Mouse (Mus musculus): ENCODE data around the gene Carmil2. TPM values are rescaled to one million over a fixed set of nuclear protein-coding genes. Genes with fewer than 3 reads are reported as not detected.

The Carmil2 gene
- 0.77 and 1.4 TPM in 2 replicates for polyA plus RNA-seq (2015; fragmentation: Nextera tagmentation; extraction: Ambion mirVana)

DNA sequence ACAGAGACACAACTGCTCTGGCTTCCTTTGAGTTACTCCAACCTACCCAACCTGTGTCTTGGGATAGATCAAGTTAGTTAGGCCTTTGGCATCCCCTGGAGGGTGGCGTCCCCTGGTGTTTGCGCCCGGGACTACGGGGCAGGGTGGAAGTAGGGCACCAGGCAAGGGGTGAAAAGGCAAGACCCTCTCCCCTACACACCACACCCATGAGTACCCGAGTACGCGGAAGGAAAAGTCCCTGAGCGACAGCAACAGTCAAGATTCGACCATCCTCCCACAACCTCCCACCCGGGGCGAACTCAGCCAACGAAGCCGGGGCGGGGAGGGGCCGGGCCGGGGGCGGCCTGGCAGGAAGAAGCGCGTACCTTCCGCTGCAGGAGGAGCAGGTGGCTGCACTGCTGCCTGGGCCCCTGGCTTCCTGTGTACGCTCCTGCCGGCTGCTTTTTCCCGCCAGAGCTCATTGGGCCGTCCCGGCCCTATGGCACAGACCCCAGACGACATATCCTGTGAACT, at the start of gene Carmil2:
Gene Carmil2, plus strand, starts transcription at position 479 of the 513 bp plus-strand sequence.
- H3K36me3 ChIP-seq = peaks cover 36% of the 10 kb centered on the region
- 0 out of 2 replicates have a peak within 1 kb of the TSS, but pooled peaks have one; percentile 2 for H3K4me3 ChIP-seq
- ATAC-seq (ENCODE audit: borderline replicate concordance, extremely low read depth, low FRiP score, low TSS enrichment) = peak; percentile 44; the same call in 1 of the 2 replicates
- H3K27ac ChIP-seq = no peak within 1 kb of the TSS
- 8% methylated on average over 25 of the region's 26 CpGs for WGBS
- no peak within 1 kb of the TSS for H3K9ac ChIP-seq
- no peaks in the 10 kb centered on the region for H3K27me3 ChIP-seq
- H3K9me3 ChIP-seq = no peaks in the 10 kb centered on the region
- H3K4me1 ChIP-seq = 0 out of 2 replicates have a peak, but pooled peaks cover 3% of the 10 kb centered on the region
- H3K4me2 ChIP-seq = peak within 1 kb of the TSS; percentile 44

DNA sequence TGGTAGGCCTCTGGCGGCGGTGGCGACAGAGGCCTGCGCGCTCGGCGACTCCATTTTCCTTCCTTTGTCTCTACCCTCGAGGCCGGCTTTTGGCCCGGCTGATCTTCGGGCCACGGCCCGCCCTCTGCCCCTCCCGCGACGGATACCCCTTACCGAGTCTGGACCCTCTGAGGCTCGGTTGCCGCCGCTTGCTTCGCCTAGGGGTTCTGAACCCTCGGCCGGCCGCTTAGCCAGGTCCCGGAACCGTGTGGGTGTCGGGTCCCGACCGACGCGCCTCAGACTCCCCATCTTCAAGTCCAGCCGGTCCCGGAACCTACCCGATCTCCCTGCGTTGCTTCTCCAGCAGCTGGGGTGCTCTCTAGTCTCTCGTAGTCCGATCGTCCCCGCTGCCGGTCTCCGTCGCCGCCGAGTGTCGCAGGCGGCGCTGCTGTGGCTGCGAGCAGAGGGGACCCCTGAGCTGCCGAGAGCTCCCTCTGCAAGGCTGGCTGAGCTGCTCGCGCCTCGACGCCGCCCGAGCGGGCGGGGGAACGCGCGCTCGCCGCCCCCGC, 49.0 kb upstream of the Carmil2 start, which contains the start of gene Agrp:
Gene Agrp, minus strand, starts transcription at position 431 of the 548 bp plus-strand sequence.
- no peaks in the 10 kb centered on the region for H3K36me3 ChIP-seq
- H3K4me3 ChIP-seq = peak within 1 kb of the TSS; percentile 64
- peak within 1 kb of the TSS; percentile 96 for H3K9ac ChIP-seq
- H3K27ac ChIP-seq = peak within 1 kb of the TSS; percentile 100
- H3K27me3 ChIP-seq = no peaks in the 10 kb centered on the region
- H3K4me2 ChIP-seq = peak within 1 kb of the TSS; percentile 72
- H3K4me1 ChIP-seq = peaks cover 32% of the 10 kb centered on the region
- under 1% methylated on average over 55 of the region's 63 CpGs for WGBS
- H3K9me3 ChIP-seq = no peaks in the 10 kb centered on the region
- peak; percentile 32 for ATAC-seq (ENCODE audit: borderline replicate concordance, extremely low read depth, low FRiP score, low TSS enrichment)

DNA sequence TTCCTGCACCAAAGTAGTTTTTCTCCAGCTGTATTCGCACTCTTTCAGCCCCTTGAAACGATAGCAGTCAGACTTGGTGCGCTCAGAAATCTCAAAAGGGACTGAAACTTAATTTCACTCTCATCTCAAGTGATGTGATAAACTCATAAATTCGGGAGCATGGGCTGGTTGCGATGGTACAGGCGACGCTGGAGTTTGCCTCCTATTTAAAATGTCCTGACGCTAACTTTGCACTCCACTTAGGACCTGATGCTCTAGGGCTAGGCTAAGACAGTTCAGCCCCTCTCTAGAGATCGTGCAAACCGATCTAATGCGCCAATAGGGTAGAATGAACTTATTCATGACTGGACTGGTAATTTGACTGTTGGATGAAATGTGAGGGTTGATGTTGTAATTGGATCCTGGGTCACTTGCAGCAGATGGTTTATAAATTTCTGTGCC, 48.5 kb upstream of the Carmil2 start:
- WGBS = under 1% methylated on average over 11 of the region's 11 CpGs
- no peaks in the 10 kb centered on the region for H3K36me3 ChIP-seq
- peak overlapping the region; percentile 96 for H3K9ac ChIP-seq
- H3K4me2 ChIP-seq = peak overlapping the region; percentile 72
- H3K27ac ChIP-seq = peak overlapping the region; percentile 100
- ATAC-seq (ENCODE audit: borderline replicate concordance, extremely low read depth, low FRiP score, low TSS enrichment) = no peak
- H3K27me3 ChIP-seq = no peaks in the 10 kb centered on the region
- peak overlapping the region; percentile 64 for H3K4me3 ChIP-seq
- H3K4me1 ChIP-seq = peaks cover 32% of the 10 kb centered on the region
- no peaks in the 10 kb centered on the region for H3K9me3 ChIP-seq

DNA sequence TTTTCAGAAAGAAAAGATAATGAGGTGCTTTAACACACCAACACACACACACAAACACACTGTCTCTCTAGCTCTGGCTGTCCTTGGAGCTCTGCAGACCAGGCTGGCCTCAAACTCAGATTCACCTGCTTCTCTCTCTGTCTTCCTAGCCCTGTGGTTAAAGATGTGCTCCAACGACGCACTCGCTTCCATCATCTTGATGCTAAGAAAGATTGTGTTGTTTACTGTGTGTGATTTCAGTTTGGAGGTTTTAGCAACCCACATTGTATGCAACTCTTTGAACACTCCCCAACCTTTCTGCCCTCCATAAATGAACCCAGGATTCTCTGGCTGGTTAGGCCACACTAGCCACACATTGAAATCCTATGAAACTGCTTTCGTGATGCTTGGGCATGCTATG, 47.6 kb upstream of the Carmil2 start:
- 78% methylated on average over 4 of the region's 4 CpGs for WGBS
- H3K36me3 ChIP-seq = peaks cover 2% of the 10 kb centered on the region
- H3K4me2 ChIP-seq = peak overlapping the region; percentile 72
- H3K27me3 ChIP-seq = no peaks in the 10 kb centered on the region
- peak overlapping the region; percentile 63; the same call in 1 of the 2 replicates for H3K27ac ChIP-seq
- ATAC-seq (ENCODE audit: borderline replicate concordance, extremely low read depth, low FRiP score, low TSS enrichment) = no peak
- H3K4me1 ChIP-seq = peaks cover 32% of the 10 kb centered on the region
- H3K9me3 ChIP-seq = no peaks in the 10 kb centered on the region
- no peak overlapping the region; the same call in 1 of the 2 replicates for H3K9ac ChIP-seq
- peak overlapping the region; percentile 64 for H3K4me3 ChIP-seq

DNA sequence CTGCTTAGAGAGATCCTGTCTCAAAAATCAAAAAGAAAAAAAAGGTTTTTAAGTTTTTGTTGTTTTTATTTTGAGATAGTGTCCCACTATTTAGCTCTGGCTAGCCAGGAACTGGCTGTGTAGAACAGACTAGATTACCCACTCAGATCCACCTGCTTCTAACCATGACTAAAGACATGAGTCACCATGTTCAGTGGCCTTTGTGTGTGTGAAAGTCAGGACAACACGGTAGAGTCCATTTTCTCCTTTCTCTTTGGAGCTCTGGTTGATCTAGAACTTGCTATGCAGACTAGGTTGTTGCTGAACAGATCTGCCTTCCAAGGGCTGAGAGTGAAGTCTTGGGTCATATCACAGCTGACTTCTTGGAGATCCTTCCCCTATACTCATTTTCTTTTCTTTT, 46.2 kb upstream of the Carmil2 start:
- Histone ChIP-seq H3K9ac (no peak overlapping the region), H3K4me2 (no peak overlapping the region), H3K27ac (no peak overlapping the region), H3K4me3 (no peak overlapping the region), H3K36me3 (peaks cover 12% of the 10 kb centered on the region), H3K27me3 (no peaks in the 10 kb centered on the region), H3K4me1 (peaks cover 30% of the 10 kb centered on the region), H3K9me3 (no peaks in the 10 kb centered on the region)
- ATAC-seq (ENCODE audit: borderline replicate concordance, extremely low read depth, low FRiP score, low TSS enrichment) = no peak
- 72% methylated on average over 1 of the region's 1 CpGs for WGBS

DNA sequence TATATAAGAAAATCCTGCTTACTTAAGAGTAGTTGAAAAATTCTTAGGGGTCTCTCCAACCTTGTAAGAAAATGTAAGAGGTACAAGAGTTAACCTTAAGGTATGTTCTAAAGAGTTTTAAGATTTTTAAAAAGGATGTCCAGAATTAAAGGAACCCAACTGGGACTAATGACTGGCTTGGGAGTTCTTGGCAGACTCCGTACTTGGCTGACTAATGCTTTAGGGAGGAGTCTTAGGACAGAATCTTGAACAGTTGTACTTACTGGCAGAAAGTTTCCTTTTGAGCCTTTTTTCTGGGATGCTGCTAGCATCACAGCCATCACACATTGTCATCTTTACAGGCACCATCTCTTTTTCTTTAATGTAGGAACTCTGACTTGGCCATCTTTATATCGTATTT, 45.6 kb upstream of the Carmil2 start:
- Histone ChIP-seq H3K9me3 (no peaks in the 10 kb centered on the region), H3K4me3 (no peak overlapping the region), H3K4me2 (no peak overlapping the region), H3K4me1 (peaks cover 24% of the 10 kb centered on the region), H3K9ac (no peak overlapping the region), H3K27me3 (no peaks in the 10 kb centered on the region), H3K27ac (no peak overlapping the region), H3K36me3 (peaks cover 18% of the 10 kb centered on the region)
- ATAC-seq (ENCODE audit: borderline replicate concordance, extremely low read depth, low FRiP score, low TSS enrichment) = no peak
- 53% methylated on average over 2 of the region's 2 CpGs for WGBS

DNA sequence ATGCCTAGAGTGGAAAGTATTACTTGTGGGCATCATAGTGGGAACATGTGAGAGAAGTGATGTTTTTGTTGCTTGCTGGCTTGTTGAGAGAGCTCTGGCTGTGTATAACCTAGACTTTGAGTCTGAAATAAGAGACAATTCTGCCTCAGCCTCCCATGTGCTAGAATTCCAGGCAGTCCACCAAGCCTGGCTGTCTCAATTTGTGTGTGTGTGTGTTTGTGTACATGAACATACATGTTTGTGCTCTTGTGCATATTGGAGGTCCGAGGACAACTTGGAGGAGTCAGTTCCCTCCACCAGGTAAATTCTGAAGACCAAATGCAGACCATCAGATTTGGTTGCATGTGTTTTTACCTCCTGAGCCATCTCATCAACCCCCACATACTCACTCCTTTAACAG, 40.9 kb upstream of the Carmil2 start:
- H3K4me1 ChIP-seq = peaks cover 4% of the 10 kb centered on the region
- ATAC-seq (ENCODE audit: borderline replicate concordance, extremely low read depth, low FRiP score, low TSS enrichment) = no peak
- H3K36me3 ChIP-seq = peaks cover 27% of the 10 kb centered on the region
- H3K9me3 ChIP-seq = no peaks in the 10 kb centered on the region
- no peak overlapping the region for H3K9ac ChIP-seq
- H3K27me3 ChIP-seq = no peaks in the 10 kb centered on the region
- H3K4me3 ChIP-seq = no peak overlapping the region
- no peak overlapping the region for H3K4me2 ChIP-seq
- 90% methylated on average over 1 of the region's 1 CpGs for WGBS
- no peak overlapping the region for H3K27ac ChIP-seq

DNA sequence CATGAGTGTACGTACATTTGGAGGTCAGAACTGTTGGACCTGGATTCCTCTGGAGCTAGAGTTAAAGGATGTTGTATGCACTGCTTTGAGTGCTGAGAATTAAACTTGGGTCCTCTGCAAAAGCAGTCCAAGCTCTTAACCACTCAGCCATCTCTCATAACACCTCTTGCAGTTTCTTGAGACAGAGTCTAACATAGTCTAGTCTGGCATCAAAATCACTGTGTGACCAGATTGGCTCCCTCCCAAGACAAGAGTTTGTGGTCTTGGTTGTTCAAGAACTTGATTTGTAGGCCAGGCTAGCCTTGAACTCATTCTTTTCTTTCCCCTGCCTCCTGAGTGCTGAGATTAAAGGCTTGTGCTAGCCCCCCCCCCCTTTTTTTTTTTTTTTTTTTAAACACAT, 37.1 kb upstream of the Carmil2 start:
- H3K4me2 ChIP-seq = no peak overlapping the region
- ATAC-seq (ENCODE audit: borderline replicate concordance, extremely low read depth, low FRiP score, low TSS enrichment) = no peak
- no peak overlapping the region for H3K9ac ChIP-seq
- WGBS = 97% methylated on average over 1 of the region's 1 CpGs
- H3K4me1 ChIP-seq = no peaks in the 10 kb centered on the region
- H3K27ac ChIP-seq = no peak overlapping the region
- no peaks in the 10 kb centered on the region for H3K9me3 ChIP-seq
- peaks cover 35% of the 10 kb centered on the region for H3K36me3 ChIP-seq
- H3K4me3 ChIP-seq = no peak overlapping the region
- H3K27me3 ChIP-seq = no peaks in the 10 kb centered on the region

DNA sequence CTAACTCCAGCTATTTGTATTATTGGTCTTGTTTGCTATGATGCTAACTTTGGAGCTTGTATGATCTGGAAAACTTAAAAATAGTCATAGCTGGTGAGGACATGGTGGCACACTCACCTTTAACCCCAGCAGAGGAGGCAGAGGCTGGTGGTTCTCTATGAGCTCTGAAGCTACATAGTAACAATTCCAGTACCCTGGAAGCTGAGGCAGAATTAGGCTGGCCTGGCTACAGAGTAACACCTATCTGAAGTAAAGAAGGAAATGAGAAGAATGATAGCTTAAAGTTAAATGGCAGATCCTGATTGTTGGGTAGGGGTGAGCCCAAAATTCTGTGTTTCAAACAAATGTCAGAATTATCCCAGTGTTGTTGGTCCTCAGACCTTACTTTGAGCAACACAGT, 28.4 kb upstream of the Carmil2 start:
- no peak for ATAC-seq (ENCODE audit: borderline replicate concordance, extremely low read depth, low FRiP score, low TSS enrichment)
- no peak overlapping the region for H3K4me3 ChIP-seq
- no peak overlapping the region for H3K27ac ChIP-seq
- no peaks in the 10 kb centered on the region for H3K4me1 ChIP-seq
- H3K36me3 ChIP-seq = peaks cover 14% of the 10 kb centered on the region
- H3K4me2 ChIP-seq = no peak overlapping the region
- no peaks in the 10 kb centered on the region for H3K27me3 ChIP-seq
- no peak overlapping the region for H3K9ac ChIP-seq
- no peaks in the 10 kb centered on the region for H3K9me3 ChIP-seq

DNA sequence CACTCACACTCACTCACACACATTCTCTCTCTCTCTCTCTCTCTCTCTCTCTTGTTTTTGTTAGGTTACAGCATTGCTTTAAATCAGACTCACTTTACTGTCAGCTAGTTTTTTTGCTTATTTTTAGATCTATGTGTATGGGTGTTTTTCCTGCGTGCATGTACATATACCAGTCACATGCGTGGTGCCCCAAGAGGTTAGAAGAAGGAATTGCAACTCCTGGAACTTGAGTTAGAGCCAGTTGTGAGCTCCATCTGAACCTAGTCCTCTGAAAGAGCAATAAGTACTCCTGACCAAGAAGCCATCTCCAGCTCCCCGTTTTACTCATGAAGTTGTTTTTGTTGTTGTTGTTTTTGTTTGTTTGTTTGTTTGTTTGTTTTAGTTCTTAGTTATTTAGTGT, 24.9 kb upstream of the Carmil2 start:
- no peak overlapping the region for H3K4me3 ChIP-seq
- WGBS = 66% methylated on average over 3 of the region's 3 CpGs
- H3K4me1 ChIP-seq = no peaks in the 10 kb centered on the region
- H3K27me3 ChIP-seq = no peaks in the 10 kb centered on the region
- no peak overlapping the region for H3K9ac ChIP-seq
- H3K36me3 ChIP-seq = peaks cover 26% of the 10 kb centered on the region
- ATAC-seq (ENCODE audit: borderline replicate concordance, extremely low read depth, low FRiP score, low TSS enrichment) = no peak
- H3K9me3 ChIP-seq = no peaks in the 10 kb centered on the region
- H3K4me2 ChIP-seq = no peak overlapping the region
- no peak overlapping the region for H3K27ac ChIP-seq

DNA sequence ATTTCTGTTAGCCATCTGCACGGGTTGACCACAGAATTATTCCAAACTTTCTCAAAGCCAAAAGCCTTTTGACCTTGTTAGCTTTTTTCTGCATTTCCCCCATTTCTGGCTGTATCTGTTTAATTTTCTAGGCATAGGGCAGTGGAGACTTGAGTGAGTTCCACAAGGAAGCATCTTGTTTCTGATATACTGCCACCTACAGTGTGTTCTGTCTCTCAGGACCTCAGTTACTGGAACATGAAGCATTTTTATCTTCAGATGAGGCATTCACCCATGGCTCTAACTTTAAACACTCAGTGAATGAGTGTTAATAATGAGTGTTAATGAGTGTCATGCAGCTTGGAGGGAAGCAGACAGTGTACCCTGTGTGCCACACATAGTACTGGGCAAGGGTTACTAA, 8.2 kb upstream of the Carmil2 start:
- Histone ChIP-seq H3K9me3 (no peaks in the 10 kb centered on the region), H3K4me2 (no peak overlapping the region), H3K4me1 (no peaks in the 10 kb centered on the region), H3K27ac (no peak overlapping the region), H3K9ac (no peak overlapping the region), H3K27me3 (no peaks in the 10 kb centered on the region), H3K36me3 (peaks cover 92% of the 10 kb centered on the region), H3K4me3 (no peak overlapping the region)
- ATAC-seq (ENCODE audit: borderline replicate concordance, extremely low read depth, low FRiP score, low TSS enrichment) = no peak
- WGBS = 82% methylated on average over 1 of the region's 1 CpGs

DNA sequence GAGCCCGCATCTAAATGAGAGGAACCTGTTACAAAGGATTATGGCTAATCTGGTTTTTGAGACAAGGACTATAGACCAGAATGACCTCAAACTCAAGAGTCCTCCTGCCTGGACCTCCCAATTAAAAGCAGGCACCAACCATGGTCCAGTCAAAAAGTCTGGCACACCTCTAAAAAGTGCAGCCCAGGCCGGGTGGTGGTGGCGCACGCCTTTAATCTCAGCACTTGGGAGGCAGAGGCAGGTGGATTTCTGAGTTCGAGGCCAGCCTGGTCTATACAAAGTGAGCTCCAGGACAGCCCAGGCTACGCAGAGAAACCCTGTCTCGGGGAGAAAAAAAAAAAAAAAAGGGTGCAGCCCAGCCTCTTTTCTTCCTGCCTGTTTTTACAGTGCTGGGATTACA, 749 bp upstream of the Carmil2 start:
- Histone ChIP-seq H3K4me1 (0 out of 2 replicates have a peak, but pooled peaks cover 3% of the 10 kb centered on the region), H3K27me3 (no peaks in the 10 kb centered on the region), H3K4me2 (peak overlapping the region; percentile 44), H3K4me3 (no peak overlapping the region), H3K9me3 (no peaks in the 10 kb centered on the region), H3K9ac (no peak overlapping the region), H3K36me3 (peaks cover 41% of the 10 kb centered on the region), H3K27ac (no peak overlapping the region)
- no peak for ATAC-seq (ENCODE audit: borderline replicate concordance, extremely low read depth, low FRiP score, low TSS enrichment)
- WGBS = 70% methylated on average over 7 of the region's 7 CpGs
